Mouse (Mus musculus): ENCODE results near the gene Siglec1. TPM values are rescaled to one million over a fixed set of nuclear protein-coding genes. Genes with fewer than 3 reads are reported as not detected.
A peak's percentile ranks its signal among the peaks of the same experiment; 100 is the strongest.
"Not testable (repeated sequence)": the region's sequence is repeated elsewhere in the genome, so short reads cannot be mapped to it uniquely, and the experiment has no call there.

The Siglec1 gene
- polyA plus RNA-seq, 1 experiment from 2014 or later, result 0.08 TPM

DNA sequence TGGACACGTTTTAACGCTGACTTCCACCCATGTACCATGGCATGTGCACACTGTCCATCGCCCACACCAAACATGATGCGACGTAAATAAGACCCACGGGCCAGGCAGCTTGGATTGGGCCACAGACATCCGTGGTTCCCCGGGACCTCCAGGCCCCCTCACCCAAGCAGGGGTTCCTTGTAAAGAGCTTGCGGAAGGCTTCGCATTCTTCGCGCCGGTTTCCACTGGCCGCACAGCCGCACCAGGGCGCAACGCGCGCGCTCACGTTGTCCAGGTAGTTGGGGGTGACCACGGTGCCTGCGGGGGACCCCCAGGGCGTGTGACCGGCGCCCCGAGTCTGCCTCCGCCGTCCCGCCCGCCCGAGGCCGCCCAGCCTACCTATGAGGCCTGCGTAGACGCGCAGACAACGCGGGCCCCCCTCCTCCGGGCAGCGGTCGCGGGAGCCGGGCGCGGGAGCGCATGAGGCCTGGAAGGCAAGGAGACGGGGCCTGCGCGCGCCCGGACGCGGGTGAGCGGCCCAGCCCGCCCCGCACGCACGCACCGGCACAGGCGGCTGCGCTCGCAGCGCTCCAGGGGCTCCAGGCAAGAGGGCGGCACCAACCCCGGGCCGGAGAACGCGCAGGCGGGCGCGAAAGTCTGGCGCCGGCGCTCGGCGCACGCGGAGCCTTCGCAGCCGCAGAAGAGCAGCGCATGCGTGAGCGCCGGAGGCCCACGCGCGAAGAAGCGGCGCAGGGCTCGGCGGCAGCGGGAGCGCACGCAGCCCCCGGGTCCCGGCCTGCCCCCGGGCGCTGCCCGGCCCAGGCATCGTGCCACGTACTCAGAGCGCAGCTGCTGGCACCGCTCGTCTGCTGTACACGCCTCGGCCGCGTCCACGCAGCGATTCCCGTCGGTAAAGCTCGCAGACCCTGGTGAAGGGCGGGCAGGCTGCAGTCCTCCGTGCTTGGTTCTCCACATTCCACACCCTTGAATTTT is 45.4 kb downstream of the Siglec1 start:
- Histone ChIP-seq H3K4me3 (peak overlapping the region; percentile 65), H3K9me3 (no peaks in the 10 kb centered on the region), H3K36me3 (no peaks in the 10 kb centered on the region), H3K27ac (peak overlapping the region; percentile 79), H3K4me1 (peaks cover 22% of the 10 kb centered on the region), H3K27me3 (ENCODE audit: insufficient read depth, poor library complexity, severe bottlenecking) (peaks cover 71% of the 10 kb centered on the region)
- peak; percentile 76 for DNase-seq (ENCODE audit: low spot score)
- 3% methylated on average over 104 of the region's 115 CpGs for WGBS

DNA sequence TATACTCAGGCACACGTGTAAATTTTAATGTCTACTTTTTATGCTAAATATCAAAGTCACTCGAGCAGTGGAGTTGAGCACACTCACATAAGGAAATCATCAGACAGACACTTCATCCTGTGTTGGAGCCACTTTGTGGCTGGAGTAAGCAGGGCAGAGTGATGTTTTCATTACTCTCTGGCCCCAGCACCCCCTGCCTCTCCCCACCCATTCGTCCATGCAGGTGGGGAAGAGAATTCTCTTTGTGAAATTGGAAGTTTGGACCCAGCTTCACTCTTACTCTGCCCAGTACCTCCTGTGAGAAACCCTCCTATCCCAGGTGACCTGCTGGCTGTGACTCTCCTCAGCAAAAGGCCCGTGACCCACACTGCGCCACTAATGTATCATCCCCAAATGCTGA is 47.9 kb downstream of the Siglec1 start:
- Histone ChIP-seq H3K9me3 (no peaks in the 10 kb centered on the region), H3K4me1 (peaks cover 13% of the 10 kb centered on the region), H3K27ac (no peak overlapping the region), H3K27me3 (ENCODE audit: insufficient read depth, poor library complexity, severe bottlenecking) (peaks cover 70% of the 10 kb centered on the region), H3K36me3 (no peaks in the 10 kb centered on the region), H3K4me3 (no peak overlapping the region)
- peak; percentile 57 for DNase-seq (ENCODE audit: low spot score)
- WGBS, result 75% methylated on average over 5 of the region's 5 CpGs

DNA sequence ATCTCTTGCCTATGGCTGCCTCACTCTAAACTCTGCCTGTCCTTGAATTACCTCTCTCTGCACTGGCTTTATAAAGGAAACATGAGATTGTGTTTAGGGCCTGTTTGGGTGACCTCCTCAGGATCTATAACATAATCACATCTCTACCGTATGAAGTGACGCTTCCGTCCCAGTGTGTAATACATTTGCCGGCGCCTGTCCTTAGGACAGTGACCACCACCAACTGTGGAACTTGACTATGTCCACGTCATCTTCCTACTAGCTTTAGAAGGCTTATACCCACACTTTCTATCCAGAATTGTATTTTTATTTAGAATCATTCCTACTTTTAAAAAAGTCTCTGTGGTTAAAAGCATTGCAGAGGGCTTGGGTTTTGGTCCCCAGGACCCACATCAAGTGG is 48.4 kb downstream of the Siglec1 start:
- H3K27ac ChIP-seq, result no peak overlapping the region
- no peaks in the 10 kb centered on the region for H3K9me3 ChIP-seq
- no peak overlapping the region for H3K4me3 ChIP-seq
- DNase-seq (ENCODE audit: low spot score), result peak; percentile 51
- peaks cover 13% of the 10 kb centered on the region for H3K4me1 ChIP-seq
- WGBS, result 92% methylated on average over 6 of the region's 6 CpGs
- H3K36me3 ChIP-seq, result no peaks in the 10 kb centered on the region
- peaks cover 65% of the 10 kb centered on the region for H3K27me3 ChIP-seq (ENCODE audit: insufficient read depth, poor library complexity, severe bottlenecking)

DNA sequence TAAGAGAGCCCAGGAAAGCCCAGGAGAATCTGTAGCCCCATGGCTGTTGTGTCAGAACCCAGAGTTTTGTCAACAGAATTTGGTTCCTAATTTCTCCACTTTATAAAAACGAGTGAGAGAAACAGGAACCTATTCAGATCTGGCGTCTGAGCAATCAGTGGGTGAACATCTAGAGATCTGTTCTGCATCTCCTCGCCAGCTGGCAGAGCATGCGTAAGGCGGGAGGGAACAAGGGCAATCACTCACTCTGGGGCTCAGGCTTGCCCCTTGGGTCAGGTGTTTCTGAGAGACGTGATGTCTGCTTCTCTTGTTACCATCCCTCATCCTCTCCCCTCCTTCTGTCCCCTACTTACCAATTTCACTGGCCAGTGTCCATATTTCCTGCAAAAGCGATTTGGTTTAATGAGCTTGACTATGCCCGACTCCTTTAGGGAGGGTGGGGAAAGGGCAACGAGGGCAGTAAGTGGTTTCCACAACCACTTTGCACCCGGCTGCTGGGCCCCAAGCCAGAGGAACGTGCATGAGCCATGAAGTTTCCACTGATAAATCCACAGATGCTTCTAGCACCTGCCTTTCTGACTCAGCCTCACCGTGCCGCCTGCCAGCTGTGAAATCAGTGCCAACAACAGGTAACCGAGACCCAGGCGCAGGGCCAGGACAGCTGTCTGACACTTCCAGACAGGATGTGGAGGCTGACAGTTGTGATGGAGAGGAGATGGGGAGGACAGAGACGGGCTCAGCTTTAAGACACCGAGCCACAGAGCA is 49.2 kb downstream of the Siglec1 start:
- peak; percentile 63 for DNase-seq (ENCODE audit: low spot score)
- H3K36me3 ChIP-seq, result no peaks in the 10 kb centered on the region
- H3K4me3 ChIP-seq, result no peak overlapping the region
- WGBS, result 58% methylated on average over 17 of the region's 17 CpGs
- no peaks in the 10 kb centered on the region for H3K9me3 ChIP-seq
- H3K27ac ChIP-seq, result no peak overlapping the region
- peaks cover 57% of the 10 kb centered on the region for H3K27me3 ChIP-seq (ENCODE audit: insufficient read depth, poor library complexity, severe bottlenecking)
- peaks cover 13% of the 10 kb centered on the region for H3K4me1 ChIP-seq

DNA sequence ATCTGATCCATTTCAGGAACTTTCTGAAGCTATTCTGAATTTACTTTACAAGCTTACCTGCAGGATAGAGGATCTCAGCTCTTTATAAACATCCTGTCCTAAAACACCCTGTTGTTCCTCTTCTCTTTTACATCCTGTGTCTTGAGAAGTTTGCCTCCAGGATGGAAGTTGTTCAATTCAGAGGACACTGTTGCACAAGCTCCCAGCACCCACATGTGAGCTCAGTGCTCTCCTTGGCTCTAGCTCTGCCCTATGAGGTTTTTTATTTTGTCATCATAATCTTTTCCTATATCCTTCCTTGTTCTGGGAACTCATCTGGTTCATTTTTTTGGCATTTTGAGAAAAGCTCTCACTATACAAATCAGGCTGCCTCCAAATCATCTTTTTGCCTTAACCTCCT is 49.8 kb downstream of the Siglec1 start:
- no peak overlapping the region for H3K4me3 ChIP-seq
- H3K27ac ChIP-seq, result no peak overlapping the region
- no peaks in the 10 kb centered on the region for H3K36me3 ChIP-seq
- no peak for DNase-seq (ENCODE audit: low spot score)
- peaks cover 51% of the 10 kb centered on the region for H3K27me3 ChIP-seq (ENCODE audit: insufficient read depth, poor library complexity, severe bottlenecking)
- H3K9me3 ChIP-seq, result no peaks in the 10 kb centered on the region
- peaks cover 12% of the 10 kb centered on the region for H3K4me1 ChIP-seq

DNA sequence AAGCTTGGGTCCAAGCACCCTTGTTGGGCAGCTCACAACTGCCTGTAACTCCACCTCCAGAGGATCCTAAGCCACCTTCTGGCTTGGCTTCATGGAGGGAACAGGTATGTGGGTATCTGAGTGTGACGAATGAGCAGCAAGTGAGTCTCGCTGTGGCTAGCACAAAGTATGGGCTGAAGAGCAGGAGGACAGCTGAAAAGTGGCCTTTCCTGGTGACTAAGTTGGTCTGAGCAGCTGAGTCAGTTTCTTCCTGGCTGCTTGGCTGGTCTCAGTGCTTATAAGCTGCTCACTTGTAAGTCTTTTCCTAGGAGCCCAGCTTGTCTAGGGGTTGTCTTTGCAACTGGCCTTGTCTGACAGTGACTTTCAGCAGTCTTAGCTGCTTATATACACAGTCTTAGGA is 50.2 kb downstream of the Siglec1 start:
- no peaks in the 10 kb centered on the region for H3K36me3 ChIP-seq
- peaks cover 47% of the 10 kb centered on the region for H3K27me3 ChIP-seq (ENCODE audit: insufficient read depth, poor library complexity, severe bottlenecking)
- H3K27ac ChIP-seq, result no peak overlapping the region
- peak; percentile 66 for DNase-seq (ENCODE audit: low spot score)
- H3K4me1 ChIP-seq, result peaks cover 8% of the 10 kb centered on the region
- no peak overlapping the region for H3K4me3 ChIP-seq
- 88% methylated on average over 2 of the region's 2 CpGs for WGBS
- no peaks in the 10 kb centered on the region for H3K9me3 ChIP-seq

DNA sequence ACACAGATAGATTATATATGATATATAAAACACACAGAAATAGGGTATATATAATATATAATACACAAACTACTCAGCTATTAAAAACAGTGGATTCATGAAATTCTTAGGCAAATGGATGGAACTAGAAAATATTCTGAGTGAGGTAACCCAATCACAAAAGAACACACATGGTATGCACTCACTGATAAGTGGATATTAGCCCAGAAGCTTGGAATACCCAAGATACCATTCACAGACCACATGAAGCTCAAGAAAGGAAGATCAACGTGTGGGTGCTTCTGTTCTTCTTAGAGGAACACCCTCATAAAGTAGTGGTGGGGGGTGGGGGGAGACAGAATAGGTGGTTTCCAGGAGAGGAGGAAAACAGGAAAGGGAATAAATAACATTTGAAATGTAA is 55.2 kb downstream of the Siglec1 start:
- H3K36me3 ChIP-seq; H3K4me3 ChIP-seq; H3K27me3 ChIP-seq (ENCODE audit: insufficient read depth, poor library complexity, severe bottlenecking); H3K27ac ChIP-seq; H3K9me3 ChIP-seq; DNase-seq (ENCODE audit: low spot score): not testable (repeated sequence)
- H3K4me1 ChIP-seq, result peaks cover 10% of the 10 kb centered on the region
- WGBS, result 29% methylated on average over 1 of the region's 1 CpGs

DNA sequence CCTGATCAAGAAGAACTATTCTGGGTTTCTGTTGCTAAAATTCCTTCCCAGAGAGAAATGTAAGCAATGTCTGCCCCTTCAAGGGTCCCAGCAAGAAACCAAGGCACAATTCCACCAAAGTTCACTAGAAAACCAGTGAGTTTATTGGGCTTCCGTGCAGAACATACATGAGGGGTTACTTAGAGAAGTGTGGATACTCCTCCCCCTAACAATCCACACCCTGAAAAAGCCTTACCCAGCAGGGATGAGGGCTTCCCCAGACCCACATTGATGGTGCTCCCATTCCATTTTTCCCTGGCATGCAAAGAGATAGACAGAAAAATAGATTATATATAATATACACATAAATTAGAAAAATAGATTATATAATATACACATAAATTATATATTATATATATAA is 55.6 kb downstream of the Siglec1 start:
- H3K4me3 ChIP-seq, result no peak overlapping the region
- peaks cover 7% of the 10 kb centered on the region; the same call in 1 of the 2 replicates for H3K36me3 ChIP-seq
- no peaks in the 10 kb centered on the region for H3K9me3 ChIP-seq
- H3K27ac ChIP-seq, result no peak overlapping the region
- peaks cover 10% of the 10 kb centered on the region for H3K4me1 ChIP-seq
- 94% methylated on average over 1 of the region's 1 CpGs for WGBS
- no peak for DNase-seq (ENCODE audit: low spot score)
- peaks cover under 1% of the 10 kb centered on the region; the same call in 1 of the 2 replicates for H3K27me3 ChIP-seq (ENCODE audit: insufficient read depth, poor library complexity, severe bottlenecking)

DNA sequence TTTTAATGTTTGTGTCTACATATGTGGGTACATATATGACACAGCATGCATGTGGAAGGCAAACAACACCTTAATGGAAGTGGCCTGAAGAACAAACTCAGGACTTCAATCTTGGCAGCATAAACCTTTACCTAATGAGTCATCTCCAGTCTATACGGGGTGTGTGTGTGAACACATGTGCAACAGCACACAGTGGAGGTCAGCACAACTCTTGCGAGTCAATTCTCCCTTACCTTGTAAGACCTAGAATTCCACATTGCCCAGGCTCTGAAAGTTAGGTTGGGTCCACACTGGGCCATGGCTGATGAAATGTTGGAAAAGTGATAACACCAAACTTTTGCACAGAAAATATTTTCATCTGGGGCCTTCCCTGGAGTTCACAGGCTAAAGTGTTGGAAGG is 56.0 kb downstream of the Siglec1 start:
- H3K9me3 ChIP-seq, result no peaks in the 10 kb centered on the region
- WGBS, result 80% methylated on average over 2 of the region's 2 CpGs

DNA sequence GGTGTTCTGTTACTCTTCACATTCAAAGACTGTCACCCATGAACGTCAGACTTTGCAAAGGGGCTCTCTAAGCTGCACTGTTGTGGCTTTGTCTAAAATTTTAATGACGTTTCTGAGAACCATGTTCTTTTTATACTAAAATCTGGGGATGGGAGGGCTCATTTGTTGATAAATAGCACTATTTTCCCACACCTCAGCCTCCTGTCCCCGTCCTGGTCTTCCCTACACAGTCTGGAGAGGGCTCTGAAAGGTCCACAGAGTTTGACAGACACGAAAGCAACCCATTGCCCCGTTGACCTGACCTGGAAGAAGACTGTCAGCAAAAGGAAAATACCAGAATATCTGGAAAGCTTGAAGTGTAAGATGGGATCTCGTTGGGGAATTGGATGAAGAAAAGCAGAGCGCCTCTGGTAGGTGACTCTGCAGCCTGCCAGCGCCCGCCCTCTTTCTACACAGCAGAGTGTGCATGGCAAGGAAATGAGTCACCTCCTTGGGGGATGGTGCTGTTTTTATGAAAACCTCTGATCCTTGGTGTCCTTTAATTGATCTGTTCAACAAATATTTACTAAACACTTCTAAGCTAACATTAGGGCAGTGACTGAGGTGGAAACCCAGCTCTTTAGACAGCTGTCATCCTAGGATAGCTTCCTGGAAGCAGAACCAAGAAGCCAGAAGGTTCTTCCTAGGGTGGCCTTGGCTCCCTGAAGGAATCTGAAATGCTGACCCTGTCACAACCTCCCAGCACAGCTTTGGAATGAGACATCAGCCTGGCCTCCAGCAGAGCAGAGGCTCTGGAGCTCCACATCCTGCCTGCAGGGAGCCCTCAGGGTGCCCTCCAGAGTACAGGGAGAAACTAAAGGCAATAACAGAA is 57.3 kb downstream of the Siglec1 start:
- peak; percentile 73 for DNase-seq (ENCODE audit: low spot score)

More for the DNA sequence above, 56.0 kb downstream of the Siglec1 start:
- H3K27ac ChIP-seq, result no peak overlapping the region
- no peaks in the 10 kb centered on the region for H3K27me3 ChIP-seq (ENCODE audit: insufficient read depth, poor library complexity, severe bottlenecking)
- no peak for DNase-seq (ENCODE audit: low spot score)
- H3K36me3 ChIP-seq, result peaks cover 7% of the 10 kb centered on the region; the same call in 1 of the 2 replicates
- H3K4me1 ChIP-seq, result peaks cover 10% of the 10 kb centered on the region
- no peak overlapping the region for H3K4me3 ChIP-seq

DNA sequence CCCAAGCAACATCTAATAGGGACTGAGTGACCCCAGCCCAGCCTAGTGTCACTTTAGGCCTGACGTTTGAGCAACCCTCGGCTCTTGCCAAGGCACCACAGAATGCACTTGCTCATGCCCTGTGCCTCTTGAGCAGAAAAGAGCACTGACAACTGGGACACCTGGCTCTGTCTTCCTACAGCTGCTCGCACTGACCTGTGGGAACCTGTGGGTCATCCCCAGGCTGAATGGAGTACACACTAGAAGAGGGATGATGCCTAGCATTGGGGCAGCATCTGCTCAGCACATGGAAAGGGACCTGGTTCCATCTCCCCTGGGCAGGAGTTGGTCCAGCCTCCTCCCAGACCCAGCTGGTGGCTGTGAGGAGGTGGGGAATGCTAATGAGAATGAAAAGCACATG is 59.6 kb downstream of the Siglec1 start:
- peaks cover 20% of the 10 kb centered on the region; the same call in 1 of the 2 replicates for H3K36me3 ChIP-seq

More for the DNA sequence above, 57.3 kb downstream of the Siglec1 start:
- Histone ChIP-seq H3K36me3 (peaks cover 7% of the 10 kb centered on the region; the same call in 1 of the 2 replicates), H3K4me3 (no peak overlapping the region), H3K27ac (peak overlapping the region; percentile 44), H3K4me1 (peaks cover 10% of the 10 kb centered on the region), H3K9me3 (no peaks in the 10 kb centered on the region), H3K27me3 (ENCODE audit: insufficient read depth, poor library complexity, severe bottlenecking) (no peaks in the 10 kb centered on the region)
- WGBS, result 39% methylated on average over 9 of the region's 9 CpGs

DNA sequence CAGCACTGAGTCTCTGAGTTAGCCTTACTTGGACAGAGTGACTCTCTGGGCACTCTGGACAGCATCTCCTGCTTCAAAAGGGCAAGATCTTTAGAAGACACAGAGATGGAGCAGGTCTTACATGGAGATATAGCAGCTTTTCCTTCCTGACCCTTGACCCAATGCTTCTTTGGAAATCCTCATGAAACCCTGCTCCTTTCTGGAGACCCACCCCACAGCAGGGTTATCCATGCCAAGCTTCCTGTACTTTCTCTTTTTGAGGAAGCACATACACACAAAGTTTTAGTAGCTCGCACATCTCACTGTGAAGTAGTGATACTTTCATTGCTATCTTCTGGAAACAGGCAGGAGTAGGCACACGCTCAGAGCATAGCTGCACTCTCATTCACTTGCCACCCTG is 61.3 kb downstream of the Siglec1 start:
- peak; percentile 54 for DNase-seq (ENCODE audit: low spot score)
- peaks cover 27% of the 10 kb centered on the region; the same call in 1 of the 2 replicates for H3K36me3 ChIP-seq
- 78% methylated on average over 2 of the region's 2 CpGs for WGBS

More for the DNA sequence above, 59.6 kb downstream of the Siglec1 start:
- peak; percentile 70 for DNase-seq (ENCODE audit: low spot score)
- Histone ChIP-seq H3K27ac (no peak overlapping the region), H3K4me3 (no peak overlapping the region), H3K27me3 (ENCODE audit: insufficient read depth, poor library complexity, severe bottlenecking) (no peaks in the 10 kb centered on the region), H3K9me3 (no peaks in the 10 kb centered on the region), H3K4me1 (peaks cover 10% of the 10 kb centered on the region)
- WGBS, result 92% methylated on average over 3 of the region's 3 CpGs

More for the DNA sequence above, 61.3 kb downstream of the Siglec1 start:
- Histone ChIP-seq H3K27ac (no peak overlapping the region), H3K4me3 (no peak overlapping the region), H3K4me1 (peaks cover 10% of the 10 kb centered on the region), H3K27me3 (ENCODE audit: insufficient read depth, poor library complexity, severe bottlenecking) (no peaks in the 10 kb centered on the region), H3K9me3 (no peaks in the 10 kb centered on the region)

All from heart, embryonic 10.5 days (tissue).